Mouse (Mus musculus) gastrocnemius, postnatal 14 days (tissue): ENCODE data around the gene Scnn1b. TPM values are rescaled to one million over a fixed set of nuclear protein-coding genes. Genes with fewer than 3 reads are reported as not detected.

Experiments used
- DNase-seq: peaks from one replicate; pipeline ENCODE4 v3.0.0; 2021; ENCODE audit warnings: mixed read lengths
- intact Hi-C: fragments of 180-260 bp; cut with DNase I; formaldehyde crosslinking; loops from one replicate; pipeline ENCODE4 v1.15.1; 2025; ENCODE audit warnings: low total_unique reads
- total RNA-seq, 2 experiments: library from RNA; stranded (reverse); gene quantifications; 2 replicates each; pipeline ENCODE4 v1.2.3; 2021

The Scnn1b gene
- total RNA-seq, 2 experiments from 2014 or later: 0.29 to 0.59 TPM

DNA sequence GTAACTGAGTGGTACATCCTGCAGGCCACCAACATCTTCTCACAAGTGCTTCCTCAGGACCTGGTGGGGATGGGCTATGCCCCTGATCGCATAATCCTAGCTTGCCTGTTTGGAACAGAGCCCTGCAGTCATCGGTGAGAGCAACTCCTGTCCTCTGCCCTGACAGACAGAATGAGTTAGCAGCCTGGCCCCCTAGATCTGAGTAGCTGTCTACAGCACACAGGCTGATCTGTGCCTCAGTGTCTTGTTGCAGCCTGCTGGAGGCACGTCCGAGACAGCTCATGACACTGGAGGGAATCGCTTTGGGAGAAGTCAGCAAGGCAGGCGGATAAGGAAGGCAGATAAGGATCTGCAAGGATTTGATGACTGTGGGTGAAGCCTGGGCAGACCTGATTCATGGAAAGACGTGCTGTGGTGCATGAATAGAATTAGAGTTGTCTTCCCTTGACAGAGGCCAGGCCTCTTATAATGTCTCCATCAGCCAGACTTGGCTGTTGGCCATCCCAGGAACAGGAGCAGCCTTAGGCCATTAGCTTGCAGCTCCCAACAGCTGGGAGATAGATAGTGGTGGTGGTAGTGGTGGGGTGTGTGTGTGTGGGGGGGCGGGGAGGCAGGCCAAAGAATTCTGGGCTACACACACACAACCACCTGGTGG, 38.0 kb downstream of the Scnn1b start:
- intact Hi-C loops: no loop called here
- DNase-seq: no peak

DNA sequence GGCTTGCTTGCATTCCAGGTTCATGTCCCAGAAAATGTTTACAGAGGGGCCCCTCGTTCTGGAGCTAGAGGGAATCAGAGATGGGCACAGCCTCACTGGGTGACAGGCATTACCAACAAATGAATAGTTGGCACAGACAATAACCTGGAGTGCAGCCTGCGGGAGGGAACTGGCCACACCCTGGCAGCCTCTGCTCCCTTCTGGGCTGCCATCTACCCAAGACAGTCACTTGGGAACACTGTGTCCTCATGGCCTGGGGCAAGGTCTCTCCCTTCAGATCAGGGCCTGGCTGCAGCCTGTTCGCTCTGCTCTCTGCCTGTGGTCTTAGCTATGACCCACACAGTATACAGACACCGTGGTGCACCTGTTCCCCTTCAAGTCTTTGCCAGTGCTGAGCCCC, 42.0 kb downstream of the Scnn1b start:
- no peak for DNase-seq
- intact Hi-C loops: no loop called here

DNA sequence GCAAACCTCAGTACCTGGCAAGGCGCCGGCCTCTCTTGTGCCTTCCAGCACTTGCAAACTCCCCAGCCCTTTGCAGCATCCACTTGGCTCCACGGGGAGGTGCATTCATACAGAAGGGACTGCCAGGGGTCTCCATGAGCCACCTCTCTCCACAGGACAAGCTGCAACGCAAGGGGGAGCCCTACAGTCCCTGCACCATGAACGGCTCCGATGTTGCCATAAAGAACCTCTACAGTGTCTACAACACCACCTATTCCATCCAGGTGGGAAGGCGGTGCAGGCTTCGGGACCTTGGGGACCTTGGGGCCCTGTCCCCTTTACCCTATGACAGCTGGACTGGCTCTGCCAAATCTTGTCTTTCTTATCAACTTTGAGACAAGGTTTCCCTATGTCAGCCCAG, 47.4 kb downstream of the Scnn1b start:
- DNase-seq: no peak
- intact Hi-C loops: no loop called here

DNA sequence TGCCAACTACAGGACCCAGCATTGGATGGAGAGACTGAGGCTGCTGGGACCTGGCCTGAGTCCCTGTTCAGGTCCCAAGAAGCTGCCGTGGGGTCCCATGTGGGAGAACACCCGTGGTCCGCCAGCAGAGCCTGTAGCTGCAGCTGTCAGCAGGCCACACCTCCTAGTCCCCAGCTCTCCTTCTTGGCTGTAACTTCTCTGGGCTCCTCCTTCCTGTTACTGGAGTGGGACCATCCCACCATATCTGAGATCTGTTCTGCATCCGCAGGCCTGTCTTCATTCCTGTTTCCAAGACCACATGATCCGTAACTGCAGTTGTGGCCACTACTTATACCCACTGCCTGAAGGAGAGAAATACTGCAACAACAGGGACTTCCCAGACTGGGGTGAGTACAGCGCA, 49.1 kb downstream of the Scnn1b start:
- DNase-seq: no peak
- intact Hi-C loops: no loop called here

DNA sequence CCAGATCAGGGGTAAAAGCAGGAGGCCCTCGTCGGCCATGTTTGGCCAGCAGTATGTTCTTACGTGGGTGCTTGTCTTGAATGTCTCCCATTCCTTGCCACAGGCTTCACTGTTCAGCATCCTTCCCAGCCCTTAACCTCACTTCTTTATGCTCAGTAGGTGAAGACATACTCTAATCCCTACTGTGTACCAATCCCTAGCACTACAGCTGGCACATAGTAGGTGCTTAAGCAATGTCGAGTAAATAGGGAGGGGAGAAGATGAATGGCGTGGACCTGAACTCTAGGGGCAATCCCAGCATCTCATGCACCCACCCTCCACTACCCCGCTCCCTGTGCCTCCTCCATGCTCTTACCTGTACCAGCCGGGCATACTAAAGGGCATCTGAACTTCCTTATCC, 59.5 kb downstream of the Scnn1b start:
- intact Hi-C loops: no loop called here
- no peak for DNase-seq

DNA sequence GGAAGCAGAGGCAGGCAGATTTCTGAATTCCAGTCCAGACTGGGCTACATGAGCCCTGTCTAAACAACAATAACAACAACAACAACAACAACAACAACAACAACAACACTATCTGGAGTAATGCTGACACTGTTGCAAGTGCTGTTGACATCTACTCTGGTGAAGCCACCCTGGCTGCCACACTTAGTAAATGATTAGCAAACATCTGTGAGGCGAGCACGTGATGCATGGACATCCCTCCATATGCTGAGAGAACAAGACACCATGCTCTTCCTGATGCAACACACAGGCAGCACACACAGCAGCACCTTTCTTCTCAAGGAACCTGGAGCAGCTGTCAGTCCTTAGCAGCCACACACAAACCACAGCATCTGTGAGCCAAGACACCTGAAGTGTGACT, 63.0 kb downstream of the Scnn1b start:
- no peak for DNase-seq
- intact Hi-C loops: no loop called here

DNA sequence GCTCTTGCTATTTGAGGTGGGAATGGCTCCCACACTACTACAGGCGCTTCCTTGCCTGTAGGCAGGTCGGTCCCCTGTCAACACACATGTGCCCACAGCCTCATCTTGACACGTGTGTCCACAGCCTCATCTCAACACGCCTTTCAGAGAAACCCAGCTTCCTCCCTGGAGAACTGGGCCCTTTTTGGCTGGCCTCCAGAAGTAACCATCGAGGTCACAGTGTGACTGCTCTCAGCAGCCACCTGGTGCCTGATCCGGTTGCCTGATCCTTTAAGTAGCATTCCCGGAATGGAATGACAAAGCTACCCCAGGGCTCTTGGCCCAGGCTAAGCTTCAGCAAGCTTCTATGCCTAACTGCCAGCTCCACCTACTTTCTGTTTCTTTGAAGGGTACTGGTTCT, 66.4 kb downstream of the Scnn1b start:
- intact Hi-C loops: no loop called here
- no peak for DNase-seq

DNA sequence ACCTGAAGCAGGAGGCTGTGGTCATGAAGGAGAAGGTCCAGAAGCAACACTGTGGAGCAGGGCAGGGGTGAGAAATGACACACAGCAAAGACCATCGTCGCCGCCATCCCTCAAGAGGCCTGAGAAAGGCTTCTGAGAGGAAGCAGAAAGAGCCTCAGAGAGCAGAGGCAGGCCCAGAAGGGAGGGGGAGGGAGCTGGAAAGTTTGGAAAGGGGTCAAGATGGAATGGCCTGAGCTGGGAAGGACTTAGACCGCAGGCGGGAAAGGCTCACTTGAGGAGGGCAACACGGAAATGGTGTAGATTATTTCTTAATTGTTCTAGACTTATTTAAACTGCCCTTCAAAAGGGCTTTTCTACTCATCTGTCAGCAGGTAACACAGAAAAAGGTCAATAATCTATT, 68.8 kb downstream of the Scnn1b start:
- intact Hi-C loops: no loop called here
- DNase-seq: no peak

DNA sequence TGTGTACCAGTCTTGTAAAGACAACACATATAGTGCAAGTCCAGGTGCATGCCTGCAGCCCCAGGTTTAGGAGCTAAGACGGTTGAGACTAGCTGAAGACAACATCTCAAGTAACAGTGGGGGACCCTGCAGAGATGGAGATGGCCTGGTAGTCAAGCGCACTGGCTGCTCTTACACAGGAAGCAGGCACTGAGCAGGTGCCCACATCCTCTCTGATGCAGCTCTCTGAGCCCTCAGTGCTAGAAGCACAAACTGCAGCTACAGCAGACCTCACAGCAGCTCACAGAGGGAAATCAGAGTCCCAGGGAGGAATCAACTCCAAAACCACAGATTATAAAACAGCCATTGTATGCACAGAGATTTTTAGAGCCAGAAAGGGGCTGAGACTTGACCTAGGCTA, 69.5 kb downstream of the Scnn1b start:
- DNase-seq: no peak
- intact Hi-C loops: no loop called here

DNA sequence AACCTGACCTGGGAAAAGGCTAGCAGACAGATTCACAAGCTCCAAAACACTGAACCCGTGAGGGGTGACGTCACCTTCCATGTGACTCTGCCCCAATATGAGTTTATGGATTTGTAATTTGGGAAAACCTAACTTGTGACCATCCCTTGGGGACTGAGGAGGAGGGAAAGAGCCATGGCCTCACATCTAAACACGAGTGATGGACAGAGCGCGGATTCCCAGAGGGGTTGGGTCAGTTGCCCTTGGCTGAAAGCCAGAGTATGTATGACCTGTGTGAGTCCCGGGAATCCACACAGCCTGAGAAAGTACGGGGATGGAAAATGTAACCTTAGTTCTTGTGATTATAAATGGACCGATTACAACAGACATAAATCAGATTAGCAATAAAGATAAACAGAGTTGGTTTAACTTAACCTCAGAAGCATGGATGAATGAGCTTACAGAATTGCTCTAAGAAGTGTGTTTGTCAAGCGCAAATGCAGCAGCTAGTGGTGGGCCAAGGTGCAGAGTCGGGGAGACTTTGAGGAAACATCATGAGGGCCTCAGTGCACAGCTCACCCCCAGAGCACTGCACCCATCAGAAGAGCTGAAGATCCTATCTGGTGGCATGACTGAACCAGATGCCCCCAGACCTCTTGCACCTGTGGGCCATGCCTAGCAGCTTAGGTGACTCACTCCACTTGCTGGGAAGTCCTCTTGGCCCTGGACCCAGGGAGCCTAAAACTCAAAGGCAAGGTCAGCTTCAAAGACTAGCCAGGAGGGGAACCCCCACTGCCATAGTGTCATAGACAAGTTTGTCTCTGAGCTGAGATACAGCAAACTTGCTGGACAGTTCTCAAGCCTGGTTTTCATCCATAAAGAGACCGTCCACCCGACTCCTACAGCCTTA, 71.3 kb downstream of the Scnn1b start:
- peak; percentile 8 for DNase-seq
- intact Hi-C loops: no loop called here

DNA sequence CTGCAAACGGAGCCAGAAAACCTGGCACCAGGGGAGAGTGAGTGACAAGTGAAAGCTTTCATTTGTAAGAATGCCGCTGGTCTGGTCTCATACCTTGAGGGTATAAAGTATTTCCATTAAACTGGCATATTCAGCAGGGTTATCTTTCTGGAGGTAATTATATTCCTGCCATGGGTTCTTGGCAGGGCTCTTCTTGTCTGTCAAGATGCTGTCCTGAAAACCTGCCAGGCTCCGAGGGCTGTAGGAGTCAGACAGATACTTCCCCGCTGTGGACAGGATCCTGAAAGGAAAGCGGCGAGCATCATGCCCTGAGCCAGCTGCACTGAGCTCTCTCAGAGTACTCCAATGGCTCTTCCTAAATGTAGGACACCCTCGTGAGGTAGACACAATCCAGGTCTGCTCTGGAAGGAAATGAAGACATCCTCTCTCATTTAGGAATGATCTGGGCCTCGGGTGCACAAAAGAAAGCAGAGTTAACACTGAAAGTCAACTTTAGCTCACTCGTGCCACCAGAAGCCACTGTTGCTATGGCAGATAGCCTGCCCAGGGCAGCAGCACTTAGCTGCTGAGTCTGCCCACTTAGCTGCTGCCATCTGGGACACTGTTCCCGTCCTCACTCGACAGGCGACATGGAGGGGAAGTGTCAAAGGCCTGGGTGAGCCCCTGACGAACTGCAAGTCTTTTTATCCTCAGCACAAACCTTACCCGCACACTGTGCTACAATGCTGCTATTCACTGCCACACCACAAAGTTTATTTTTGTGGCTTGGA, 72.2 kb downstream of the Scnn1b start:
- intact Hi-C loops: no loop called here
- DNase-seq: no peak

DNA sequence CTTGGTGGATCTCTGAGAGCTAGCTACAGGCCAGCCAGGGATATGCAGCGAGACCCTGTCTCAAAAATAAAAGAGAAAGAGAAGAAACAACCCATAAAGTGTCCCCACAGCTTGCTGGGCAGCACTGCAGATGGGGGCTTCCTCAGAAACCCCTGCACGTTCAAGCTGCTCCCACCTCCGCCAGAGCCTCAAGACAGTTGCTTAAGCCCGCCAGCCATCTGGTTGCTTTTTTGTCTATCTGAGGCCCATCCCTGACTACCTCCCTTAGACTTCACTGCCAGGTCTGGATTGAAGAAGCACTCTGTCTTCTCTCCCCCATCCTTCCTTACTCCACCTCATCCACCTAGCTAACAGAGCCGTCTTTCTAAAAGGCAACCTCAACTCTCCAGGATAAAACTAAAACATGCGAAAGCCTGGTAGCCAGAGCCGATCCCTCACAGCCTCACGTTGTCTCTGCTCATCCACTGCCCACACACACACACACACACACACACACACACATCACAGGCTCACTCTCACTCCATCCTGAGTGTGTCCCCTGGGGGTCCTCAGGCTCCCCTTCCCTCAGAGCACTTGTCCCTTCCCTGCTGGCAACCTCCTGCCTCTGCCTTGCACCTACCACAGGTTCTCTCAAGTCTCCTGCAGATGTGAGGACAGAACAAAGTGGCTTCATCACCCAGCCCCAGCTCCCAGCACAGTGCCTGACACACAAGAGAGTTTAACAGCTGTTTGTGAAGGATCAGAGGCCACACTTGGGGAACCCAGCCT, 73.5 kb downstream of the Scnn1b start:
- no peak for DNase-seq
- intact Hi-C loops: no loop called here

DNA sequence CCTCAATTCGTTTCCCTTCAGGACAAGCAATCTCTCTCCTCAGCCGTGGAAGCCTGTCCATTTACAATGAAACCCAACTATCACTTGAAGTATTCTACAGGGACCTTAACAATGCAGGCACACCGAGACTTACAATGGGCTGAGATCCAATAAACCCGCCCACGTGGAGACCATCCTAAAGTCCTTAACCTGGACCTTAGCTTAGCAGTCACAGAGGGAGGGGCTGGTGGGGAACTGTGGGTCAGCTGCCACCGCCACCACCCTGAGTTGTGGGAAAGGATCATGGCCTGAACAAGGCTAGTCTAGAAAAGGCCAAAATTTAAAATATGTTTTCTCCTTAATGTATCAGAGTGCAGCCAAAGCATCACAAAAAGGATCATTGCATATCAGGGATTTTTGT, 74.4 kb downstream of the Scnn1b start:
- no peak for DNase-seq
- intact Hi-C loops: no loop called here

DNA sequence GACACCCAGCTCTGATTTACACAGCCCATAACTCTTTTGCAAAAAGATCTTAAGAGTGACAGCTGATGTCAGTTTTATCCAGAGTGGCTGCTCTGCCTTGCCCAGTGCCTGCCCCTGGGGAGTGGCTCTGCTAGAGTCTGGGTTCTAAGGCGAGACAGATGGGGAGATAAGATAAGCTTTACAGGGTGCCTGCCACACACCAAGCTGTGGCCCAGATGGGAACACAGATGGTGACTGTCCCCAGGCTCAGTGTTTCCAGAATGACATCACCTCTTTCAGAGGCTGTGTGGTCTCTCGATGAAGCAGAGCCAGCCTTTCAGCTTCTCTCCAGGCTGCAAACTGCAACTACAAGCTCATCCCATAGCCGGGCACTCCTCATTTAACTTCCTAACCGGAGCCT, 74.9 kb downstream of the Scnn1b start:
- intact Hi-C loops: no loop called here
- DNase-seq: no peak

DNA sequence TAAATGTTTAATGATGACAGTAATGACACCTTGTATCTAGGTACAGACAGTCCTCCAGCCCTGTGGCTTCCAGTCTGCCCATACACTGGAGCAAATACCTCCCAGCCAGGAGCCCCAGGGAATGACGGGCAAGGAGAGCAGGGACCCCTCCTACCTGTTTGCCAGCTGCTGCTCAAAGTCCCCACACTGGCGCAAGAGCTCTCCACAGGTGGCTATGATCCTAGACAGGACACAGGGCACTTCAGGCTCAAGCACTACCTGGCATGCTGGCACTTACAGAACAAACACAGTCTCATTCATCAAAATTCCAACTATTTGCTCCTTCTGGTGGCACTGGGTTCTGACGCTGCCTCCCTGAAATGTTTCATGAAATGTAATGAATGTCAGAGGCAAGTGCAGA, 76.2 kb downstream of the Scnn1b start:
- intact Hi-C loops: no loop called here
- no peak for DNase-seq

DNA sequence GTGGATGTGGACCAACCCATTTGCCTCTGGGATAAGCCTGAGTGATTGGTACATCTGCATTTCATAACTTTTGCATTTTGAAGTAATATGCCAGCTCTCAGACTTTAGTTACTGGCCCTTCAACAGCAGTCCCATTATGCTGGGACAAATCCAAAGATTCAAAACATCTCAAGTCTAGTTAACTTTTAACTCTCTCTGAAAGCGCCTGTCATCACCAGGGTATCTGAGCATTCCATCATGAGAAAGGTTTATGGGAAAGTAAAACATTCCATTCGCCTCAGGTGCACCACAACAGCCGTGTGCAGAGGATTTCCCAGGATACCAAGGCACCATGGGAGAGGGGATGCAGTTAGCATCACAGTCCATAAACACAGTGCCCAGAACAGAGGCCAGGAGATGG, 76.8 kb downstream of the Scnn1b start:
- intact Hi-C loops: no loop called here
- DNase-seq: no peak

DNA sequence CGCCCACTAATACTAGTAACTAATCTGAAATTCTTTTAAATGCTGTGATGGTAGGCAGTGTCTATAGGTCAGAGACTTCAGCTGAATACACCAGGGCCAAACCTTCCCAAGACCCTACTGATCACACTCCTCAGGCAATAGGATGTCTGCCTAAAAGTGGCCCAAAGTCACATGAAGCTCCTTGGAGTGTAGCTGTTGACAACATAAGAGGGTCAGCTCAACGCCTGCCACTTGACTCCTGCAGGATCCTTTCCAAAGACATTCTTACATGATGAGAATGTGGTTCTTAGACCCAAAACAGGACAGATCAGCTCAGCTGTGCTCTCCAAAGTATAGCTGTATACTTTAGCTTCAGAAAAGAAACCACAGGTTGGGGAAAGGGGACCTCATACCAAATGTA, 77.5 kb downstream of the Scnn1b start:
- no peak for DNase-seq
- intact Hi-C loops: no loop called here

DNA sequence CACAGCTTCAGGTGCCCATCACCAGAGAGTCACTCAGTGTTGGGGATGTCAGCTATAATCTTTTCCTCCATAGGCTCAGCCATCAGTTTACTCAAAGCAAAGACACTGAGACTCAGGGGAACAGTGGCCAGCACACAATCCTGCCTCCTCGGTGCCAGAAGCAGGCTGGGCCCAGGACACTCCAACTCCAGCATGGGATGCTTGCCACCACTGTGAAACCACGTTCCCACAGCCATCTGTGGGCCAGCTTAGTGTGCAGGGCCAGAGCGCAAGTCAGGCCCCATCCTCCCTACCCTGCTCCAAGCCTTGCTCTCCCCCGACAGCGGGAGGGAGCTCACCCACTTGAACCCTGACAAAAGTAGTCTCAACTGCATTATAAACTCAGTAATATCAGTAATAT, 81.4 kb downstream of the Scnn1b start:
- peak; percentile 15 for DNase-seq
- intact Hi-C loops: no loop called here

DNA sequence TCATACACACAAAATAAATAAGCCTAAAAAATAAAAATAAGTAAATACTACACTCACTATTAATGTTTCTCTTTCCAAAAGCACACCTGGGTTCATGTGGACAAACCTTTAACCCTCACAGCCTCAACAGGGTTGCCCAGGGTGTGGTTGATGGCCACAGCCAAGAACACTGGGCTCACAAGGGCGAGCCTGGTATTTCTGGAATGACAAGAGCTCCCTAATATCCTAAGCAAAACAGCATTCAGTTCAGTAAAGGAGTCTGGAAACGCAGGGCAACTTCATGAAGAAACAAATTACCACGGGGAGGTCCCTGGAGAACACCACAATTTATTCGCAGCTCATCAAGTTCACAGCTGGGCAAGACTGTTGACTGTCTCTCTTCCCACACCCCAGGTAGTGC, 82.7 kb downstream of the Scnn1b start:
- intact Hi-C loops: no loop called here
- DNase-seq: no peak
